Mouse (Mus musculus) CD4-positive, CD25-positive, alpha-beta regulatory T cell, adult 2 months (primary cell): ENCODE measurements at regions not wholly inside any gene's neighbourhood (a gene's known extent, or its start where the extent isn't known, plus 50 kb on each side); places are given as distances from the start of the nearest gene placed in this dataset.
A peak's percentile ranks its signal among the peaks of the same experiment; 100 is the strongest.

Experiments used
- DNase-seq: peaks from one replicate; pipeline ENCODE4 v3.0.0-alpha.2; 2012; ENCODE audit warnings: low read depth, low spot score

DNA sequence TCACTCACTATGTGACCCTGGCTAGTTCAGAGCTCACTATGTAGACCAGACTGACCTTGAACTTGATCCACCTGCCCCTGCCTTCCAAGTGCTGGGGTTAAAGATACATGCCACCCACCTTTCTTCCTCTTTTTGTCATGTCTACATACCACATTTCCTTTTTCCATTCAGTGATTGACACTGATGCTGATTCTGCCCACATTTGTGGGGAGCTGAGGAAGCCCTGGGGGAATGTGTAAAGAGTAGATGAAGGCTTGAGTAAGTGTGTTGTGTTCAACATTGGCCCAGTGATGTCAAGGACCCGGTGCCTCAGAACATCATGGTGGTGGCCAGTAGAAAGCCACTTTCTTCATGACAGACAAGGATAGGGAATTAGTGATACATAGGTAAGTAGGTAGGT lies 201.3 kb downstream of the Rpap3 start:
- no peak for DNase-seq

DNA sequence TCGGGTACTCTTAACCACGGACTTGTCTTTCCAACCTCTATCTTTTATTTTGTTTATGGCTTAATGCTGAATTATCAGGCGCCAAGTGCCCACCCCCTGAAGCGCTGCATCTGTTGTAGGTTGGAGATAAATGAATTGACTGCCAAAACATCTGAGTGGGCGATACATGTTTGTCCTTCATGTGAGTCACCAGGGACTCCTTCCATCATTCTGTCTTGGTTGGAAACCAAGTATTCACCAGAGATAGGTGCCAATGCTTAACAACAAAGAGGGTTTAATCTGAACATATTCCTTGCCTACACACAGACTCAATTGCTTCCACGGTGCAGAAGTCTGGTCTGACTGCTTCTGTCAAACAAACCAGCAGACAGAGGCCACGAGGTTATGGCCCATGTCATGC lies 203.6 kb downstream of the Rpap3 start:
- DNase-seq: no peak

DNA sequence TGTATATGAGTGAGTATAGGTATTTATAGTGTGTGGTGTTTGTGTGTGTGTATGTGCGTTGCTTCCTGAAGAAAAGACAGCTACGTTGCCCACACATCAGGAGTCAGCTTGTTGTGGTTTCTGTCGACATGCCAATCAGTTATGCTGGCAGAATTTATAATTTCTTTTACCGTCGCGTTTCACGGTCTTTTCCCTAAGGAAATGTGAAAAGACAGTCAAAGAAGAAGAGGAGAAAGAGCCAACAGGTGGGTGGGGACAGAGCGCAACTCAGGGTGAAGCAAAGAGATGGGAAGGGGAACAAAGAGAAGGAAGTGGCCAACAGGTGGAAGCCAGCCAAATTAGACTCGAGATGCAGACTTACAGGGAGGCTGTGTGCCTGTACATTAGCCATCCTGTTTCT lies 204.2 kb downstream of the Rpap3 start:
- DNase-seq: peak; percentile 29

DNA sequence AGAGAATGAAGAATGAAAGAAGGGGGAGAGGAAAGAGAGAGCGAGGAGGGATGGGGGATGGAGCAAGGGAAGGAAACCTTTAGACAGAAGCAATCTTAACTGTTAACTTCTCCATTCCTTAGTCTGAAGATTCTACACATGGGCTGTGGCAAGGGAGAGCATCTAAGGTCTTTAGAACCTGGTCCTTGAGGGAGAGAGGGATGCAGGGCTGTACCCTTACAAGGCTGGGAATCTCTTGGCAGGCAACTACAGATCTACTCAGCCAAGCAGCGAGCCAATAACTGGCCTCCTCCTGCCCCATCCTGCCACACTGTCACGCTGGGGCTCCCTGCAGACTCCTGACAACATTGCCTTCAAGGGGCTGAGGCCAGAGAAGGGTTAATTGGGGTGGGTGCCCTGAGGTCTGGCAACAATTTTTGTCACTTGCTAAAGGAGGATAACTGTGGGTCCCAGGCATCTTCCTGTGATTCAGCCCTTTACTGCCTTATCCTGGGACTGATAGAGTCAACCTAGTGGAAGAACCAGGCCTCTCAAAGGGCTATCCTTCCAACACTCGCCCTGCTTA lies 205.7 kb downstream of the Rpap3 start:
- no peak for DNase-seq

DNA sequence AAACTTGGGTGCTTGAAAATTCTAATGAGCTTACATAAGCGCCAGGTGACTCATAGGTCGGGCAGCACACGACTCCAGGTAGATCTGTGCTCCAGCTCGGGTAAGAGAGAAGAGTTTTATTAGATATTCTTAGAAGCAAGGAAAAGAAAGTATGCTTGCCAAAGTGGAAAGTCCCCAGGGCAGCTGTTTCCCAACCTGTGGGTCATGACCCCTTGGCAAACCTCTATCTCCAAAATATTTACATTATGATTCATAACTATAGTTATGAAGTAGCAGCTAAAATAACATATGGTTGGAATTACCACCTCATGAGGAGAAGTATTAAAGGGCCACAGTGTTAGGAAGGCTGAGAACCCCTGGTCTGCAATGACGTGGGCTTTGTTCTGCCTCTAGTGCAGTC lies 206.4 kb downstream of the Rpap3 start:
- DNase-seq: peak; percentile 19

DNA sequence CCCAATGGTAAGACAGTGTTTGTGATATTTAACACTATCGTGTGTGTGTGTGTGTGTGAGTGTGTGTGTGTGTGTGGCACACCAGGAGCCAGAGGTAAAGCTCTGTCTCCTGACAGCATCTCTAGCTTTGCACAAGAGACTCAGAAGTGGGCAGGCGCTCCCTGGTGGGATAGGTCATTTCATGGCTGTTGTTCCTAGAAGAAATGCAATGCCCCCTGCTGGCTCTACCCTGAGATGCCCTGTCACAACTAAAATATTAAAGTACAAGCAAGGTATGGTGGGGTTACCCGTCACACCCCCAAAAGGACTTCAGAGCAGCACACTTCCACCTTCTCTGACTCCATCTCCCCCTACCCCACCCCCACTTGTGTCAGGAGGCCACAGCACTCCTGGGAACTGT lies 207.2 kb downstream of the Rpap3 start:
- DNase-seq: peak; percentile 85

DNA sequence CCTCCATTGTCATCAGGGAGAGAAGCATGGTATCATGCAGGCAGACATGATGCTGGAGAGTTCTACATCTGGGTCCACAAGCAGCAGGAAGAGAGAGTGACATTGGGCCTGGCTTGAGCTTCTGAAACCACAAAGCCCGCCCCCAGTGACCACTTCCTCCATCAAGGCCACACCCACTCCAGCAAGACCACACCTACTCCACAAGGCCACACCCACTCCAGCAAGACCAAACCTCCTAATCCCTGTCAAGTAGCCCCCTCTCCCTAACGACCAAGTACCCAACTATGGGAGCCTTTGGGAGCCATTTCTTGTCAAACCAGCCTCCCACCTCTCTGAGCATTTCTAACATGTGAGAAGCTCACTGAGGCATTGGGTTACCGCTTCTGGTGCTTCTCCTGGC lies 209.6 kb downstream of the Rpap3 start:
- peak; percentile 12 for DNase-seq

DNA sequence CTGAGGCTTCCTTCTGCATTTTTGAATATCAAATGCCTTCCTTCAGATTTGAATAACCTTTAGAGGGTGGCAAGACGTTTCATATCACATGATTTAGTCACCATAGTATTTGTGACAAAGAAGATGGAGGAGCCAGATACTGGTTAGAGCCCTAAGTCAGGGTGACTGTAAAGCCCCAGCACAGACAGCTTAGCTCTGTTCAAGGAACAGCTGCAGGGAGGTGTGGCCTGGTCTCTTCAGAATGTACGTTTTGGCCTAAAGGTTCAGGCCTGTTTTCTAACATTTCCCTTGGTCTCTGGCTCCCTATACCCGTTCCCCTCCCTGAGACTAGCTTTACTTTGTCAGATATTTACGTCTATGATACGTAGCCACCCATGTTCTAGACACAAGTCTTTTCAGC lies 212.3 kb downstream of the Rpap3 start:
- no peak for DNase-seq

DNA sequence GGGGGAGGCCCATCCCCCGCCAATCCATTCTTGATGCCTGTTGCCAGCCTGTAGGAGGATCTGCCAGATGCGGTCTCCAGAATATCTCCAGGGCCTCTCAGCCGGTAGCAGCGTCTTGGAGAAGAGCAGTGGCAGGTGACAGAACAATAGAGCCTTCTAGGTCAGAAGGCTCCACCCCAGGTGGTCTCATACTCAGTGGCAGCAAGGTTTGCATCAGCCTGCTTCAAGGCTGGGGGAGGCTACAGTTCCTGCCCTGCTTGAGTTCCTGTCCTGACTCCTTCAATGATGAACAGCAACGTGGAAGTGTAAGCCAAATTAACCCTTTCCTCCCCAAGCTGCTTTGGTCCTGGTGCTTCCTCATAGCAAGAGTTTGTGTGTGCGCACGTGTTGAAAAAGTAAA lies 213.8 kb downstream of the Rpap3 start:
- DNase-seq: no peak

DNA sequence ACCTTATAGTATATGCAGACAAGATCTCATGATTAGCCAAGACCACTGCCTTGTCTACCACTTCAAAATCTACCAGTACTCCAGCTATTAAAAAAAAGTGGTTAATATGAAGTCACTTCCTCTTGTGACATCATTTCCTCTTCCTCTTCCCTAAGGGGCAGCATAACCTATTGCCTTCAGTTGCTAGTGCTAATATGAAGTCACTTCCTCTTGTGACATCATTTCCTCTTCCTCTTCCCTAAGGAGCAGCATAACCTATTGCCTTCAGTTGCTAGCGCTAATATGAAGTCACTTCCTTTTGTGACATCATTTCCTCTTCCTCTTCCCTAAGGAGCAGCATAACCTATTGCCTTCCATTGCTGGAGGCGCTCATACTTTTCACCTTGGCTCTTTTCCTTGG lies 218.2 kb downstream of the Rpap3 start:
- DNase-seq: no peak

DNA sequence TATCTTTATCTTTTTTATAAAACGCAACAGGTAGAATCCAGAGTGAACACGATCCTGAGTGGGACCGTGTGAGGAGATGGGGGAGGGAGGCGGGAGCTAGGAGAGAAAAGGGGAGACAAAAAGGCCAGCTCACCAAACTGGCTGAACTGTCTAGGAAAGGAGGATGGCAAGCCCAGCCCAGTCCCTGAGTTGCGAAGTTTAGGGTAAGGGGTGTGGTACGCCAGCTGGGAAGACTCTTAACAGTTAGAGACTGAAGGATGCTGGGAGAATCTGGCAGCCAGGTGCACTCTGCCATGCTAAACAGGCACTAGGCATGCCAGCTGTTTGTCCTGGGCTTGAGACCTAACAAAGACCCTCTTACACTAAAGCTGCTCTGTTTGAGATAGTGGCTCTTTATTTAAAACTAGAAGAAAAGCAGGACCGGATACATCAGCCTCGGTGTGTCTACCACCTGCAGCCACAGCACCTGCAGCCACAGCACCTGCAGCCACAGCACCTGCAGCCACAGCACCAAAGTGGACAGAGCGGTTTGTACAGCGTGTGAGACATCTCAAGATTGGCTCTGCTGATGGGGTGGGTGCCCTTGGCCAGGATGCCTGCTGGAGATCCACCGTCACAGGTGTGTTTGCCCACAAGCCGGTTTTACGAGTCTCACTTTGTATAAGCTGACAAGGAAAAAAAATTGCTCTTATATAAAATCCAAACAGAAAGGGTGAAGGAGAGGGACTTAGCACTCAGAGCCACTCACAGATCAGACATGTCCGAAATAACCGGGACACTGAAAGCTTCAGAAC lies 225.1 kb upstream of the Amigo2 start:
- DNase-seq: no peak

DNA sequence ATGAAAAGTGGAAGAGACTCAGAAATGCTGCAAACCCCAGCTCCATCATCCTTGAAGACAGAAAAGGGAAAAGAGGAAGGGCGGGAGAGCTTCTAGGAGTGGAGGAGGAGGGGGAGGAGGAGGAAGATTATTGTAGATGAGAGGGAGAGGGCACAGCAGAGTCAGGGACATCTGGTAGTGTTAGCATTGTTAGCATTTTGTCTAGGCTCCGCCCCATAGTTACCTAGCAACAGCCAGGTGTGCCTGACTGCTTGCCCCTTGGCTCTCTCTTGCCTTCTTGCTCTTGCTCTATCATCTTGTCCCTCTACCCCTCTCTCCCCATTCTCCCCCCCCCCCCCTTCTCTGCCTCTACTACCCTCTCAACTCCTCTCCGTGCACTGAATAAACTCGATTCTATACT lies 224.4 kb upstream of the Amigo2 start:
- peak; percentile 45 for DNase-seq

DNA sequence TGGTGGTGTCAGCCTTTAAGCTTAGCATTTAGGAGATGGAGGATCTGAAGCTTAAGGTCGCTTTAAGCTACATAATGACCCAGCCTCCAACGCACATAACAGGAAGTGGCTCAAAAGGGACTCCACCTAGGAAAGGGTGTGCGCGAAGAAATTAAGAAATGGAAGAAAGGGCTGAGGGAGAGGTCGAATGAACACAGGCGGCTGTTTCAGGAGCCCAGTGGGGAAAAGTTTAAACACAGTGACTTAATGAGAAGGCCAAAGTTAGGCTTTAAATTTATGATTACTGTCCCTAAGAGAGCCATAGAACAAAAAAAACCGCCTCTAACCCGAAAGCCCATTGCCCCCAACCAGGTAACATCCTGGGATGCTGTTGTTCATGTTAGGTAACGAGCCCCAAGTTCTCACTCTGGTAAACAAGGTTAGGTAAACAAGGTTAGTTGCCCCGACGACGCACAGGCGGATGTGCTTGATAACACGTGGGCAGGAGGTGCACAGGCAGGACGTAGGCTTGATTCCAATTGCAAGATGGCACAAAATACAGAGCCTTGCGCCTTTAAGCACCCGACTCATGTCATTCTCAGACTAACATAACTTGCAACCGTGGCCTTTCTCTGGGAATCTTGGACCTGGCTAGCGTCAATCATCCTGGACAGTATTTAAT lies 222.7 kb upstream of the Amigo2 start:
- peak; percentile 93 for DNase-seq

DNA sequence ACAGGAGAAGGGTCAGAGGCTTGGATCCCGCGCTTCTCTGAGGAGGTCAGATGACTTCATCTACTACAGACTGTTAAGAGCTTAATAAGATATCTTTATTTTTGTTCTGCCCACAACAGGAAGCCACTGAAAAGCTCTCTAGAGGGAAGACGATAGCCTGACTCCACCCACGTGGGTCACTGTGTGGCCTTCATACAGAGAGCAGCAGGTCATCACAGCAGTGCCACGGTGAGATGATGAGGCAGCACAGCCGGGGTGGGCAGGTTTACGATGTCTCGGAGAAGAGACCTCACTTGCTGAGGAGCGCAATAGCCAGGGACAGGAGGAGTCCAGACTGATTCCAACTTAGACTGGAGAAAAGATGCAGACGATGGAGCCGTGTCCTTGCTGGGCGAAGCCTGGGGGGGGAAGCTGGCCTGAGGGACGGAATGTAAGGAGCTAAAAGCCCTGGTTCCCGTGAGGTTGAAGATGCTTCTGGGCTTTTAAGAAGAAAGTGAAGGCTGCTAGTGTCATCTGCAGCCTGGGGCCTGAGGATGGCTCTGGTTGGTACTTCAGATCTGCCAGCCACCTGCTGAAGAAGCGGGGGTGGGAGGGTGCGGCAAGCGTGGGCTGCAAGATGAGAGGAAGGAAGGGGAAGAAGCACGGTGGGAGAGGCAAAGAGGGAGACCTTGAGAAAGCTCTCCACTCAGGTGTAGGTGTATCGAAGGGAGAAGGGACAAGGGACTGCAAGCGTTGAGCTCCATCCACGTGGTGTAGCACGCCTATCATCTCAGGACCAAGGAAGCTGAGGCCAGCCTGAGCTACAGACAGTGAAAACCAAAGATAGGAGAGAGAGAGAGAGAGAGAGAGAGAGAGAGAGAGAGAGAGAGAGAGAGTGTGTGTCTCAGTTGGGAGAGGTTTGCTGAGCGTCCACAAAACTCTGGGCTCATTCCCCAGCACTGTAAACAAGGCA lies 221.9 kb upstream of the Amigo2 start:
- DNase-seq: peak; percentile 87

DNA sequence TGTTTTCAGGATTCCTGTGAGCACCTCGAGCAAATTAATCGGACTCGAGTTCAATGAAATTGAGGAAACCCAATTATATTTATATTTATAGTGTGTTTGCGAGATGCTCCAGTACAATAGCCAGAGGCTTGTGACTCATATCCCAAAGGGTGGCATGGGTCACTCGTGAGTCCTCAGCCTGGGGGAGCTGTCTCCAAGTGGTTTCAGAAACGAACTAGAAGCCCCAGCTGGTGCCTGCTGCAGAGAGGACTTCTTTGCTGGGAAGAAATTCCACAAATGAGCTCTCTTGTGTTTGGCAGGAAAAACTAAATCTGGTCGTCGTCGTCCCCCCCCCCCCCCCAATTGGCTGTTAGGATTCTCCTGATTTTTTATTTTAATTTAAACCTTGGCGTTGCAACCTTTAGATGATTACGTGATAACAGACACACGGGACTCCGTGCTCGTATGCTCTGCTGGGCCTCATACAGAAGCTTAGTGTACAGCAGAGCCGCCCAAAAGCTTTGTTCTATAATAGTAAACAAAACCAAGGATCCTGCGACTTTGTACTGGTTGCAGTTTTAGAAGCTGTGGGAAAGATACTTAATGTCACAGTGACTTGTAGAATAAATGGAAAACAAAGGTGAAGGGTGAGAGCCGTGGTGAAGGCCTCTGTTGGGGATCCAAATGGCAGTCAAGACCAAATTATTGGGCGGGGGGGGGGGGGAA lies 220.8 kb upstream of the Amigo2 start:
- DNase-seq: peak; percentile 53

DNA sequence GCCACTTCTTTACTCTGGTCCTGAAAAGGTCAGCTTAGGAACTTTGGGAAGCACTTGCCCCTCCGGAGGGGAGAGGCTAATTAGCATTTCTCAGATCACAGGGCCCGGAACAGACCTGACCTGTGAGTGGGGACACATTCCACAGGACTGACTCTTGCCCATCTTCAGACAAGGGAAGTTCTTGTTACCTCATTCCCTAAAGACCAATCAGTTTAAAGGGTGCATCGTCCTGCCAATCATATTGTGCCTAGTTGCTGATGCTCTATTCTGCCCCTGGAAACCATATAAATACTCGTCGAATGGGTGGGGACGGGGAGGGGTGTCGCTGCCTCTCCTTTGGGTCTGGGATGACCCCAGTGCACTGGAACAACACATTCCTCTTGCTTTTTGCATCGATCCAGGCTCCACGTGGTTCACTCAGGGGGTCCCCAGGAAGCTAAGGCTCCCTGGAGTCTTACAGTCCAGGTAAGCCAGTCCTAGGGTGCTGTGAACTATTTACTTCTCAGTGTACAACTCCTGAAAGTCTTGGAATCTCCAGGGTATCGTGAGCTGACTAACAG lies 219.9 kb upstream of the Amigo2 start:
- peak; percentile 74 for DNase-seq

DNA sequence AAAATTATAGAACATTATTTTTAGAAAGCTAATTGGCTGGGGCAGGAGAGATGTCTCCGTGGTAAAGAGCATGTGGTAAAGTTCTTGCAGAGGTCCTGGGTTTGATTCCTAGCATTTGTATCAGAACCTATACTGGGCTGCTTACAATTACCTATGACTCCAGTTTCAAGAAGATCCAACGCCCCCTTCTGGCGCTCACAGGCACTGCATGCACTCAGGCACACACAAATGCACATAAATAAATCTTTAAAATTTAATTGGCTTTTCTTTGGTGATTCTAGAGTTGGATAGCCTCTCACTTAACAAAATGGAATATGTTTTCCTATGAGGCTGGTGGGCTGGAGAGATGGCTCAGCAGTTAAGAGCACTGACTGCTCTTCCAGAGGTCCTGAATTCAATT lies 219.0 kb upstream of the Amigo2 start:
- DNase-seq: peak; percentile 80

DNA sequence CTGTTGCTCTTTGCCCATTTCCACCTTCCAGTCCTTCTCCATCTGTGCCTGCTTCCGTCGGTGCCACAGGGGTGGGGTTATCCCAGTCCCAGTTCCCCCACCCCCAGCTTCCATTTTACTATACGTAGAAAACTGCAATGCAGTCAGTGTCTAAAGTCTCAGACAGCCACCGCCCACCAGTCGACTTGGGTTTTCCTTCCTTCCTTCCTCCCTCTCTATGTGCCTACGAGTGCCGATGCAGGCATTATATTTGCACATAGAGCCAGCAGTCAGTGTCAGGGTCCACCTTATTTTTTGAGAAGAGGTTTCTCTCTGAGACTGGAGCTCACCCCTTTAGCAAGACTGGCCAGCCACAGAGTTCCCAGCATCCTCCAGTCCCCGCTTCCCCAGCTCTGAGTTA lies 218.3 kb upstream of the Amigo2 start:
- DNase-seq: peak; percentile 49

DNA sequence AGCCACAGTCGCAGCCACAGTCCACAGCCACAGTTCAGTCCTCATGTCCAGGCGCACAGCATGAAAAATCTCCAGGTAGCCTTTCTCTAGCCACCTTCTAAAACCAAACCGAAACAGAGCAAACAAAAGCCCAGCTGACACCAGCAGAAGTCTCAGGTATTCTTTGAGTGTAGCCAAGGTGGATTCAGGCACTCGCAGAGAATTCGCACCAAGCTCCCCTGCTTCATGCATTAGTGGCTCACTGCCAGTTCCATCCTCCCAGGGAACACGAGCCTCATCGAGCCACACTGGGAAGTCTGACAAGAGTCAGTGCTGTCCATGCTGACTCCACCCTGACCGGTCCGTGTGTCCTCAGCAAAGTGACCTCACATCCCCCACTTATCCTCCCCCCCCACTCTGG lies 217.7 kb upstream of the Amigo2 start:
- DNase-seq: peak; percentile 16

DNA sequence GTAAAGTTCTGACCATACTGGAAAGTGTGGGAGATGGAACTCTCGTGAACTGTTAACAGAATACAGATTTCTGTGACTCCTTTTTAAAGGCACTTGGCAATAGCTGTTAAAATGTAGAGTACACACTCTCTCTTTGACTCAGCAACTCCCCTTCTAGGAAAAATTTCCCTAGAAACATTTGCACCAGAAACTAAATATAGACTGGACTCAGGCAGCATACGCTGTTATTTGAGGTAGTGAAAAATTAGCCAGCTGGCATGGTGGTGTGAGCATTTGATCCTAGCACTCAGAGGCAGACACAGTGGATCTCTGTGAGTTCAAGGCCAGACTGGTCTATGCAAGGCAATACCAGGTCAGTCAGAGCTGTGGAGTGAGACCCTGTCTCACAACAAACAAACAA lies 215.5 kb upstream of the Amigo2 start:
- no peak for DNase-seq

DNA sequence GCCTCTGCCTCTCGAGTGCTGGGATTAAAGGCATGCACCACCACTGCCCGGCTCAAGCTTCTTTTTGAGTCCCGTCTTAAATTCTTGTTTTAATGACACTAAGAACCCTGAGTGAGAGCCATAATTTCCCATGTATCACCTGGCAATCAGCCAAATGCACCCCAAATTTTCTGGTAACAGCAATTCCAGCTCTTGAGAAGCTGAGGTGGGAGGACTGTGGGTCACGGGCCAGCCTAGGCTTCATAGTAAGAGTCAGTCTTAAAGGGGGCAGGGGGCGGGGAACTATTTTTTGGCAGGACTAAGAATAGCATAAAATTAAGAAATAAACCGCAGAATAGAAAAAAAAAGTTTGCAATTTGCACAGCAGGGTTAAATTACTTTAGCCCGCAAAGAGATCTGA lies 214.9 kb upstream of the Amigo2 start:
- DNase-seq: no peak
